Comparison of ENCODE assay signal across 7 mouse cellular contexts in genomic region chr4:109437913-109438878, GRCm38 (mm10). TPM values are rescaled to one million over a fixed set of nuclear protein-coding genes. Genes with fewer than 3 reads are reported as not detected.
A peak's percentile ranks its signal among the peaks of the same experiment; 100 is the strongest.
DNase-seq lines count a peak whose midpoint lies in the region; ATAC-seq lines count a peak whose summit lies in the region.

No protein-coding gene starts in this region.

- H3K9me3 ChIP-seq in hindbrain, embryonic 16.5 days (ENCODE audit: control insufficient read depth, low read length) = no peaks in the 10 kb centered on the region

- H3K36me3 ChIP-seq in hindbrain, embryonic 16.5 days (ENCODE audit: control insufficient read depth, insufficient read depth, low read length) = no peaks in the 10 kb centered on the region

- H3K9ac ChIP-seq in hindbrain, embryonic 16.5 days (ENCODE audit: low read depth, low read length) = no peak overlapping the region

- no peaks in the 10 kb centered on the region for H3K27me3 ChIP-seq in hindbrain, embryonic 16.5 days (replicated peaks; ENCODE audit: control insufficient read depth, insufficient read depth, low read length)

- WGBS in hindbrain, embryonic 16.5 days = 54% methylated on average over 9 of the region's 9 CpGs

- H3K27ac ChIP-seq in hindbrain, embryonic 16.5 days (ENCODE audit: low read depth, low read length) = no peak overlapping the region

- H3K4me2 ChIP-seq in hindbrain, embryonic 16.5 days (ENCODE audit: low read length) = no peak overlapping the region

- H3K4me3 ChIP-seq in hindbrain, embryonic 16.5 days (ENCODE audit: low read length) = no peak overlapping the region

- DNase-seq in adipocyte (ENCODE audit: low spot score) = peak; percentile 78
- DNase-seq in cerebellum, postnatal 10 days = peak; percentile 80 to 83
- DNase-seq in frontal cortex, postnatal 25 days (ENCODE audit: low spot score in 2 of 2) = peak; percentile 48 to 51
- peak; percentile 51 to 67 for DNase-seq in left cerebral cortex, adult 18-20 months (ENCODE audit: low spot score in 2 of 2)
- DNase-seq in lung, postnatal 4 days = peak; percentile 74 to 81
- peak; percentile 58 for DNase-seq in retina, postnatal 7 days (ENCODE audit: low read depth, low spot score)

- ATAC-seq in hindbrain, embryonic 16.5 days = peak; percentile 78

- no peaks in the 10 kb centered on the region for H3K4me1 ChIP-seq in hindbrain, embryonic 16.5 days (ENCODE audit: control insufficient read depth, insufficient read depth, low read depth, low read length)

RNA-seq across cellular contexts. Expression of gene Ttc39a, which starts 31.8 kb away (rescaled TPM):
- polyA plus RNA-seq in hindbrain, embryonic 16.5 days (2015; fragmentation: Nextera tagmentation; extraction: Ambion mirVana) = 3.4 and 5.0 TPM in 2 replicates
- 1 to 10 TPM; 2.7 to 4.3 TPM for total RNA-seq in left cerebral cortex, adult 18-20 months (2021)

RNA-seq across cellular contexts. Expression of gene Rnf11, which starts 46.3 kb away (rescaled TPM):
- 58.8 and 60.3 TPM in 2 replicates for polyA plus RNA-seq in hindbrain, embryonic 16.5 days (2015; fragmentation: Nextera tagmentation; extraction: Ambion mirVana)
- 100 to 1,000 TPM; 222 to 227 TPM for total RNA-seq in left cerebral cortex, adult 18-20 months (2021)
